Comparison of ENCODE assay signal across 21 mouse cellular contexts in the genomic region with DNA sequence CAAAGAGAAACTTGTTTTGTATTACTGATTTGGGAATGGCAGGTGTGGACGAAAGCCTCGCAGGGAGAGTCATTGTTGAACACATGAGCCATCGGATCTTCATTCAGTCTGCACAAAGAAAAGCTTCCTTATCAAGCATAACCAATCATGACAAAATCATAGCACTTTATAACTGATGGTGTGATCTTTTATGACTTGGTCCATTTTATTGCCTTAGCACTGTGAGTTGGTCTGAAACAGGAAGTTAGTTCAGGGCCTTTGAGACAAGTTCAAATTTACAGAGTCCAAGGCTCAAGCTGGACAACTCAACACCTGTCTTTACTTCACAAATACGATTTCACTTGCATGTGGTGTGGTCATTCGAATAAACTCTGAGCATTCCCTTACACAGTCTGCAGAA.
DNase-seq lines count a peak whose midpoint lies in the region; ATAC-seq and TF ChIP-seq lines count a peak whose summit lies in the region.
"Had no signal": no experiment of that assay in that cellular context is flagged by ENCODE, and none has a peak within 500 bp of the region (broad histone marks: within the 10 kb centered on the region; RNA-seq: fewer than 3 reads in every experiment).

No protein-coding gene starts in this region.

- no peak overlapping the region for H3K4me2 ChIP-seq in intestine, embryonic 14.5 days (ENCODE audit: low read length)
- H3K4me2 ChIP-seq in intestine, embryonic 15.5 days (replicated peaks): no peak overlapping the region
- H3K4me2 ChIP-seq in intestine, postnatal 0 days (replicated peaks; ENCODE audit: low read depth): no peak overlapping the region
- H3K4me2 ChIP-seq in forebrain, embryonic 15.5 days (replicated peaks): no peak overlapping the region
- H3K4me2 ChIP-seq: embryonic facial prominence, embryonic 13.5 days; embryonic facial prominence, embryonic 15.5 days; forebrain, embryonic 12.5 days had no signal

- no peaks in the 10 kb centered on the region for H3K4me1 ChIP-seq in intestine, embryonic 14.5 days (replicated peaks; ENCODE audit: control insufficient read depth, insufficient read depth, low read length)
- H3K4me1 ChIP-seq in intestine, embryonic 15.5 days (replicated peaks): 0 out of 2 replicates have a peak, but pooled peaks cover 5% of the 10 kb centered on the region
- 0 out of 2 replicates have a peak, but pooled peaks cover 2% of the 10 kb centered on the region for H3K4me1 ChIP-seq in intestine, postnatal 0 days (replicated peaks; ENCODE audit: control insufficient read depth, insufficient read depth, low read length)
- no peaks in the 10 kb centered on the region for H3K4me1 ChIP-seq in forebrain, embryonic 15.5 days
- H3K4me1 ChIP-seq: embryonic facial prominence, embryonic 13.5 days; embryonic facial prominence, embryonic 15.5 days; forebrain, embryonic 10.5 days; forebrain, embryonic 12.5 days had no signal

- no peaks in the 10 kb centered on the region for H3K27me3 ChIP-seq in intestine, embryonic 14.5 days (replicated peaks; ENCODE audit: control insufficient read depth, insufficient read depth, low read length)
- H3K27me3 ChIP-seq in intestine, embryonic 15.5 days (replicated peaks): no peaks in the 10 kb centered on the region
- no peaks in the 10 kb centered on the region for H3K27me3 ChIP-seq in intestine, postnatal 0 days (replicated peaks; ENCODE audit: control insufficient read depth, insufficient read depth, low read length)
- H3K27me3 ChIP-seq in forebrain, embryonic 15.5 days: no peaks in the 10 kb centered on the region
- H3K27me3 ChIP-seq: embryonic facial prominence, embryonic 13.5 days; embryonic facial prominence, embryonic 15.5 days; forebrain, embryonic 12.5 days had no signal

- no peaks in the 10 kb centered on the region for H3K36me3 ChIP-seq in intestine, embryonic 14.5 days (ENCODE audit: control insufficient read depth, insufficient read depth, low read length)
- no peaks in the 10 kb centered on the region for H3K36me3 ChIP-seq in intestine, embryonic 15.5 days
- no peaks in the 10 kb centered on the region for H3K36me3 ChIP-seq in intestine, postnatal 0 days (ENCODE audit: control insufficient read depth, insufficient read depth)
- no peaks in the 10 kb centered on the region for H3K36me3 ChIP-seq in forebrain, embryonic 15.5 days
- H3K36me3 ChIP-seq: embryonic facial prominence, embryonic 13.5 days; embryonic facial prominence, embryonic 15.5 days; forebrain, embryonic 10.5 days; forebrain, embryonic 12.5 days had no signal

- WGBS in intestine, embryonic 14.5 days: 73% methylated on average over 5 of the region's 5 CpGs
- 70% methylated on average over 5 of the region's 5 CpGs for WGBS in intestine, embryonic 15.5 days
- 46% methylated on average over 5 of the region's 5 CpGs for WGBS in intestine, postnatal 0 days
- WGBS in forebrain, embryonic 15.5 days: 85% methylated on average over 5 of the region's 5 CpGs

- 0 out of 2 replicates have a peak, but pooled peaks have one; percentile 19 for ATAC-seq in intestine, embryonic 14.5 days (replicated peaks; ENCODE audit: low FRiP score, low TSS enrichment, low read depth)
- ATAC-seq in intestine, embryonic 15.5 days: peak; percentile 84
- ATAC-seq in intestine, postnatal 0 days: peak; percentile 56; the same call in 1 of the 2 replicates
- ATAC-seq in forebrain, embryonic 15.5 days (replicated peaks): no peak
- ATAC-seq: forebrain, embryonic 14.5 days had no signal

- H3K9me3 ChIP-seq in intestine, embryonic 14.5 days (ENCODE audit: control insufficient read depth, low read length): no peaks in the 10 kb centered on the region
- H3K9me3 ChIP-seq in intestine, embryonic 15.5 days: no peaks in the 10 kb centered on the region
- no peaks in the 10 kb centered on the region for H3K9me3 ChIP-seq in intestine, postnatal 0 days (ENCODE audit: control insufficient read depth)
- H3K9me3 ChIP-seq in forebrain, embryonic 15.5 days: no peaks in the 10 kb centered on the region
- H3K9me3 ChIP-seq: embryonic facial prominence, embryonic 13.5 days; embryonic facial prominence, embryonic 15.5 days; forebrain, embryonic 10.5 days; forebrain, embryonic 12.5 days had no signal

- no peak overlapping the region for H3K4me3 ChIP-seq in intestine, embryonic 14.5 days (ENCODE audit: low read depth, low read length)
- H3K4me3 ChIP-seq in intestine, embryonic 15.5 days (replicated peaks): no peak overlapping the region
- no peak overlapping the region for H3K4me3 ChIP-seq in intestine, postnatal 0 days (ENCODE audit: low read depth, low read length)
- no peak overlapping the region for H3K4me3 ChIP-seq in forebrain, embryonic 15.5 days
- H3K4me3 ChIP-seq: embryonic facial prominence, embryonic 13.5 days; embryonic facial prominence, embryonic 15.5 days; erythroblast, embryonic 14.5 days; forebrain, embryonic 10.5 days; forebrain, embryonic 12.5 days had no signal

- H3K27ac ChIP-seq in intestine, embryonic 14.5 days (ENCODE audit: low read depth): no peak overlapping the region
- H3K27ac ChIP-seq in intestine, embryonic 15.5 days: no peak overlapping the region
- no peak overlapping the region for H3K27ac ChIP-seq in intestine, postnatal 0 days (ENCODE audit: low read depth, low read length)
- no peak overlapping the region for H3K27ac ChIP-seq in forebrain, embryonic 15.5 days (replicated peaks)
- H3K27ac ChIP-seq: embryonic facial prominence, embryonic 13.5 days; embryonic facial prominence, embryonic 15.5 days; forebrain, embryonic 10.5 days; forebrain, embryonic 12.5 days had no signal

- TF ChIP-seq CTCF in intestine, postnatal 0 days (IDR thresholded peaks at IDR 0.05; ENCODE audit: low read depth): no peak

- DNase-seq in intestine, embryonic 14.5 days (ENCODE audit: low spot score): no peak
- DNase-seq in thymus, postnatal 14 days: no peak
- DNase-seq in urinary bladder, postnatal 14 days (ENCODE audit: low spot score): no peak
- DNase-seq: adrenal gland, postnatal 10 days; adrenal gland, postnatal 25 days; cerebellum, adult 11 months; cerebellum, adult 18-20 months; cerebellum, adult 8-10 months; cerebellum, adult 9-11 months; cerebellum, postnatal 14 days; cerebellum, postnatal 36 days; embryo, embryonic 11 days had no signal

- H3K9ac ChIP-seq in intestine, embryonic 14.5 days (ENCODE audit: low read length): no peak overlapping the region
- no peak overlapping the region for H3K9ac ChIP-seq in intestine, embryonic 15.5 days
- H3K9ac ChIP-seq in intestine, postnatal 0 days (ENCODE audit: low read depth, low read length): no peak overlapping the region
- no peak overlapping the region for H3K9ac ChIP-seq in forebrain, embryonic 15.5 days (replicated peaks)
- H3K9ac ChIP-seq: embryonic facial prominence, embryonic 13.5 days; embryonic facial prominence, embryonic 15.5 days; forebrain, embryonic 12.5 days had no signal
